Mouse (Mus musculus) testis, adult 2 months (tissue): ENCODE measurements around the gene Izumo4.

Source experiments
- CTCF ChIP-seq: fragments of 200-500 bp; IDR thresholded peaks from 2 replicates; pipeline ENCODE4 v1.5.1; 2012; ENCODE audit warnings: low read depth, mild to moderate bottlenecking, inconsistent platforms, low read length, moderate library complexity; ENCODE audit not compliant: control insufficient read depth, insufficient read depth, insufficient replicate concordance
- POLR2A ChIP-seq: fragments of 200-500 bp; IDR thresholded peaks from 2 replicates; pipeline ENCODE4 v1.6.1; 2012; ENCODE audit warnings: low read depth, mild to moderate bottlenecking, inconsistent platforms, low read length, moderate library complexity; ENCODE audit not compliant: control insufficient read depth

- TF ChIP-seq CTCF (no peak), POLR2A (no peak)
Observed at GRCm38 (mm10) chr10:80674851-80675404, 27.1 kb upstream of the Izumo4 start.
